17 mouse cellular contexts compared by ENCODE assay signal in the genomic region with DNA sequence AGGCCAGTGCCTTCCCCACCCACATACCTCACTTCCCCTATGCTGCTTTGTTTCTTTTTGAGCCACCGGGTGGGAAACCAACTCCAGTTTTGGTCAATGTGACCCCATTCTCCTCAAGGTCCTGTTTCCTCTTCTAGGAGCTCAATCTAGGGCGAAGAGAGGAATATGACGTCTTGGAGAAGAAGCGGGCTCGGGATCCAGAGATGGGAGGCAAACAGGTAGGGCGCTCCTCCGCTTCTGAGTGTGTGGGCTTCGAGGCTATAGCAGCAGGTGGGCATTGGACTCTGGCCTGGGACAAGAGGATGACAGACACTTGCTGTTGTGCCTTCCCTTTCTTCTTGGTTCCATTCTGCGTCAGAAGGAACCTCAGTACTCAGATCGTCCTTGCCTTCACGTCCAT.
"Had no signal": no experiment of that assay in that cellular context is flagged by ENCODE, and none has a peak within 500 bp of the region (broad histone marks: within the 10 kb centered on the region; RNA-seq: fewer than 3 reads in every experiment).

No protein-coding gene starts in this region.

- H3K36me3 ChIP-seq: lung, embryonic 15.5 days; midbrain, embryonic 13.5 days; midbrain, embryonic 15.5 days; neural tube, embryonic 13.5 days; neural tube, embryonic 15.5 days had no signal

- H3K4me1 ChIP-seq: lung, embryonic 15.5 days; midbrain, embryonic 15.5 days had no signal

- DNase-seq: lung, adult 2 months; lung, postnatal 14 days; lung, postnatal 36 days; retina, postnatal 1 day; right cerebral cortex, adult 18-20 months; right cerebral cortex, postnatal 25 days; right cerebral cortex, postnatal 4 days; spleen, adult 18-20 months had no signal

- H3K4me3 ChIP-seq: lung, embryonic 15.5 days; megakaryocyte, embryonic 14.5 days; midbrain, embryonic 13.5 days; midbrain, embryonic 15.5 days; neural tube, embryonic 13.5 days; neural tube, embryonic 15.5 days had no signal

- H3K27me3 ChIP-seq: lung, embryonic 15.5 days; midbrain, embryonic 15.5 days had no signal

- H3K9me3 ChIP-seq: lung, embryonic 15.5 days; megakaryocyte, embryonic 14.5 days; midbrain, embryonic 13.5 days; midbrain, embryonic 15.5 days; neural tube, embryonic 13.5 days; neural tube, embryonic 15.5 days had no signal

- H3K27ac ChIP-seq: lung, embryonic 15.5 days; macrophage; midbrain, embryonic 13.5 days; midbrain, embryonic 15.5 days; neural tube, embryonic 13.5 days; neural tube, embryonic 15.5 days had no signal

- ATAC-seq: lung, postnatal 0 days; midbrain, embryonic 13.5 days; midbrain, embryonic 15.5 days had no signal

- H3K4me2 ChIP-seq: lung, embryonic 15.5 days; midbrain, embryonic 11.5 days; midbrain, embryonic 13.5 days; midbrain, embryonic 15.5 days; neural tube, embryonic 13.5 days; neural tube, embryonic 15.5 days had no signal

- H3K9ac ChIP-seq: lung, embryonic 15.5 days; midbrain, embryonic 13.5 days; midbrain, embryonic 15.5 days; neural tube, embryonic 13.5 days; neural tube, embryonic 15.5 days had no signal
